Mouse (Mus musculus) kidney, adult 9 months (tissue): ENCODE results near the gene Ddx4.

Experiments
- DNase-seq: peaks from one replicate; pipeline ENCODE4 v3.0.0; 2022

Gene Ddx4

GRCm38 (mm10) chr13:112551641-112552548, 100.4 kb downstream of the Ddx4 start:
- no peak for DNase-seq
